Mouse (Mus musculus): Measurements from ENCODE around the gene Rapgef5. TPM values are rescaled to one million over a fixed set of nuclear protein-coding genes. Genes with fewer than 3 reads are reported as not detected.

Gene Rapgef5
- polyA plus RNA-seq, 1 experiment = 50.9 TPM

DNA sequence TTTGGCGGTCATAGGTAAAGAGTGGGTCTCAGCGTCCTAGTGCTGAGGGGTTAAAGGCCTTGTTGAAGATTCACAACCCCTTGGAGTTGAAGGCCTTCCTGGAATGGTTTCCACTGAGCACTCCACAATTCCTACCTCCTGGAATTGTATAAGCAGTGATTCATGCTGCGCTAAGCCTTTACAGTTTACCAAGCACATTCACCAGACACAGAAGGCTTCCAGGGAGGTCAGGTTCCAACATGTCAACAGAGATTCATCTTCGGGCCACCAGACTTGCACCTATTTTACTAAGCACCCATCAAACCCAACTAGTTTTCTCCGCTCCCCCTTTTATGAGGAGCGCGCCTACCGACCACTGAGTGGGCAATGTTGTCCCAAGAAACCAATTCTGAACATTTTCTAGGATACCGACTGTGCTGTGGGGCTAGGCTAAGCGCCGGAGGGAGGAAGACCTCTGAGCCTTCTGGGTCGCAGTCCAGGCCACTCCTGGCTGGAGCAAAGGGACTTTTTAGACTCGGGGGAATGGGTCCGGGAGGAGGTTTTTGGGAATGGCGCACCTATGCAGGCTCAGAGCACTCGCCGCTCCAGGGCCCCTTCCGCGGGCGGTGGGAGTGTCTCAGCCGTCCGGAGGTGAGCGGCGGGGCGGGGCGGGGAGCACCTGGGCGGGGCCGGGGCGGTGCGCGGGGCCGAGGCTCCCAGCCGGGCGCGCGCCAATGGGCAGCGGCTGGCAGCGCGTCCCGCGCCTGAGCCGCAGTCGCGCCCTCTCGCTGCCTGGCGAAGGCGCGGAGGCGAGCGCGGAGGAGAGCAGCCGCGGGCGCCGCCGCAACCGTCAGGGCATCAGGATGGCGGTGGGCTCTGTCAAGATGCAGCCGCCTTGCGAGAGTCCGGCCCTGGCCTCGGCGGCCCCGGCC is 17.2 kb downstream of the Rapgef5 start:
- TF ChIP-seq POLR2A (IDR thresholded peaks at IDR 0.05; ENCODE audit: borderline replicate concordance, extremely low read depth, insufficient read depth, insufficient read length, poor library complexity, severe bottlenecking) = 0 out of 2 replicates have a peak, but pooled peaks have one; percentile 23
- TF ChIP-seq CTCF (IDR thresholded peaks at IDR 0.05; ENCODE audit: borderline replicate concordance, extremely low read depth, insufficient read depth, insufficient read length) = no peak
- DNase-seq (ENCODE audit: low read depth) = peak; percentile 61

DNA sequence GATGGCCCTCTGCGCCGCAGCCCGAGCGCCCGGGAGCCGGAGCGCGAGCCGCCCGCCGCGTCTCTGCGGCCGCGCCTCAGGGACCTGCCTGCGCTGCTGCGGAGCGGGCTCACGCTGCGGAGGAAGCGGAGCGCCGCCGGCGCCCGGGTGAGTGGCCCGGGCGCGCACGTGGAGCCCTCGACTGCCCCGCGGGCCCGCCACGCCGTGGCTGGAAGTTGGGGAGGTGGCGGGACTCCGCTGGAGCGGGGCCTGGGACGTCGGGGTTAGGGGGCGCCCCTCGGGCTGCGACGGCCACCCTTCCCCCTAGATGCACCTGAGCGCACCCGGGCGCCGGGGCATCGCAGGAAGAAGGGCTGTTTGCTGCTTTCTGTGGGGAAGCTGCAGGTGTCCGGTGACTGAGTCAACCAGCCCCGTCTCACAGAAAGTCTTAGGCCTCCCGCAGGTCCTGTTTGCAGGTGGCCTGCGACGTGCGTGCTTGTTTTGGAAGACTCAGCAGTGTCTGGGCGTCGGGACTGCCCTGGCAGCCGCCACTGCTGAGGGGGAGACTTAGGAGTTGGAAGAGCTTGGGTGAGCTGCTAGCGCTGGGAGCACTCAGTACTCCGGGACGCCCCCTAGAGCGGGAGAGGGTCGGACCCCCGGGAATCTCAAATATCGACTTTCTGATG is 17.9 kb downstream of the Rapgef5 start:
- TF ChIP-seq CTCF (IDR thresholded peaks at IDR 0.05; ENCODE audit: borderline replicate concordance, extremely low read depth, insufficient read depth, insufficient read length) (peak; percentile 14; the same call in 1 of the 2 replicates), POLR2A (IDR thresholded peaks at IDR 0.05; ENCODE audit: borderline replicate concordance, extremely low read depth, insufficient read depth, insufficient read length, poor library complexity, severe bottlenecking) (no peak)
- peak; percentile 61 for DNase-seq (ENCODE audit: low read depth)

DNA sequence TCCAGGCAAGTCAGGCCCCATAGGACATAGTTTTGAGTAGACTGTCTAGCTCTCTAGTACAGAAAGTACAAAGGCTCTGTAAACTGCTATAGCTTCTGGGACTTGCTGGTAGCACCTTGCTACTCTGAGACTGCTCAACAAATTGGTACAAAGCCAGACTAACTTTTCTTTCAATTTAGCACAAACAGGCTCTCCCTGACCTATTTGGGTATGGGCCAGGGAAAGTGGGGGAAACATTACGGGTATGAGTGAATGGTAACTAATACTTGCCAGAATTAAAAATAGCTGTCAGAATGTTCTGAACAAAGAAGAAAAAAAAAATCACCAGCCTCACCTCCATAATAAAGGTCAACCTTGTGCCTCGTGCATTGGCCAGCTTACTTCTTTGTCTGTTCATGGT is 24.1 kb downstream of the Rapgef5 start:
- TF ChIP-seq CTCF (IDR thresholded peaks at IDR 0.05; ENCODE audit: borderline replicate concordance, extremely low read depth, insufficient read depth, insufficient read length) (no peak), POLR2A (IDR thresholded peaks at IDR 0.05; ENCODE audit: borderline replicate concordance, extremely low read depth, insufficient read depth, insufficient read length, poor library complexity, severe bottlenecking) (no peak)
- DNase-seq (ENCODE audit: low read depth) = no peak

DNA sequence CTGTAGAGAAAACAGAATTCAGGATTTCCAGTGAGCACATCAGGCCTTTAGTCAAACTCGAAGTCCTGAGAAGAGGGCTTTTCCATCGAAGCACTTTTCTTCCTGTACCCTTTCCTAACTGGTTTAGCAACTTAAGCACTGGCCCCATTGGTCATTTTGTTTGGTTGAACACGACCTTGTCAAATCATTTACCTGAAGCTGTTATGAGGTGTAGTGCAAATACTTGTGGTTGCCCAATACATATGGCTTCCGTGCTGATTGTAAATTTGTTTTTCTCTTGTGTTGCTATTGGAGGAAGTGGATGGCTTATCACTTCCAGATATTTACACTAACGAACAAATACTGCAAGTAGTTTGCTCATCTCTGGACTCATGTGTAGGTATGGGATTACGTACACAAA is 29.0 kb downstream of the Rapgef5 start:
- no peak for DNase-seq (ENCODE audit: low read depth)

DNA sequence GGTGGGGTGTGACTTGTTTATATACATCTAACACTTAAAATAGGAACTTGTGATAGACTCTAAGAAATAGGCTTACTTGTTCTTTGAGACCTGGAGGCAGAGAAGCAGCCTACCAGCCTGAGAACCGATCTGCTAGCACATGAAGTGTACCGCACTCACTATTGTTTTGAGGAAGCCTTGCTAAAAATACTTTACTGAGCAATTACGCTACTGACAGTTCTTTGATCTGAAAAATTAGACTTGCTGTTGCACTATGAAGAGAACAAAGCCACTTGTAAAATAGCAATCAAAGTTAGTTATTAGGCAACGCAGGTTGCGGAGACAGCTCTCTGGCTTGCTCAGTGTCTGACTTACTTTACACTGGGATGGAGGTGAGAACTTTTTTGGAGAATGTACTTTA is 37.1 kb downstream of the Rapgef5 start:
- DNase-seq (ENCODE audit: low read depth) = peak; percentile 12
- TF ChIP-seq POLR2A (IDR thresholded peaks at IDR 0.05; ENCODE audit: borderline replicate concordance, extremely low read depth, insufficient read depth, insufficient read length, poor library complexity, severe bottlenecking) (no peak), CTCF (IDR thresholded peaks at IDR 0.05; ENCODE audit: borderline replicate concordance, extremely low read depth, insufficient read depth, insufficient read length) (no peak)

More for the DNA sequence above, 29.0 kb downstream of the Rapgef5 start:
- TF ChIP-seq POLR2A (IDR thresholded peaks at IDR 0.05; ENCODE audit: borderline replicate concordance, extremely low read depth, insufficient read depth, insufficient read length, poor library complexity, severe bottlenecking) (no peak), CTCF (IDR thresholded peaks at IDR 0.05; ENCODE audit: borderline replicate concordance, extremely low read depth, insufficient read depth, insufficient read length) (no peak)

DNA sequence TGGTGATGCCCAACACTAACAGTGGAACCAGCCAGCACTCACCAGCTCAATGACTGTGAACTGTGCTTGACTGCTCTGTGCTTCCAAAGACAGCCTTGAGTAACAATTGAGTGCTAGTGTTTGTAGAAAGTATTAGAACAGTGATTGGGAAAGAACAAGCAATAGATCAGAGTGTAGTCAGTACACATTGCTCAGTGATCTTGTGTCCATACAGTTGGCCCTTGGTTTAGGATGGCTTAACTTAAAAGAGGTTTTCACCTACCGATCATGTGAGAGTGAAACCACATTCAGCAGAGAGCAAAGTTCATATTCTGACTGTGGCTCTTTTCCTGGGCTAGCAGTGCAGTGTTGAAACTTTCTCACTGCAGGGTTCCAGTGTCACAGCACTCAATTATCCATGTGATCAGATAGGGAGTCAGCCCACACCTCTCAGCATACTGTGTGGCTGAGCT is 38.4 kb downstream of the Rapgef5 start:
- TF ChIP-seq CTCF (IDR thresholded peaks at IDR 0.05; ENCODE audit: borderline replicate concordance, extremely low read depth, insufficient read depth, insufficient read length) (no peak), POLR2A (IDR thresholded peaks at IDR 0.05; ENCODE audit: borderline replicate concordance, extremely low read depth, insufficient read depth, insufficient read length, poor library complexity, severe bottlenecking) (no peak)
- no peak for DNase-seq (ENCODE audit: low read depth)

DNA sequence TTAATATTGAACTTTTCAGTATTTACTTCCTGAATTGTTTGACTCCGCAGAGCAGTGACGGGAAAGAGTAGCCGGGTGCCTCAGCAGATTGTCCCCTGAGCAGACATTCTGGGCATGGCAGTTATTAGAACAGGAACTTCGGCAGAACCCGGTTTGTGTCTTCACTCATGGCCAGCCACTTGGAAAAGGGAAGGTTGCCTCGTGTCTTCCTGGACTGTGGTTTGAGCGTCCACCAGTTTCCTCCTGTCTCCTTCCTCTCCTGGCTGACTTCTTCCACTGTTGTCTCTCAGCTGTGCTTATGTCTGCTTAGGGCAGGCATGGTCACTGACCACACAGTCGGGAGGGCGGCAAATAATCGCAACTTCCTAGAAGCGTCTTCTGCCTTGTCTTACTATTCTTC is 44.2 kb downstream of the Rapgef5 start:
- no peak for DNase-seq (ENCODE audit: low read depth)
- TF ChIP-seq CTCF (IDR thresholded peaks at IDR 0.05; ENCODE audit: borderline replicate concordance, extremely low read depth, insufficient read depth, insufficient read length) (no peak), POLR2A (IDR thresholded peaks at IDR 0.05; ENCODE audit: borderline replicate concordance, extremely low read depth, insufficient read depth, insufficient read length, poor library complexity, severe bottlenecking) (no peak)

DNA sequence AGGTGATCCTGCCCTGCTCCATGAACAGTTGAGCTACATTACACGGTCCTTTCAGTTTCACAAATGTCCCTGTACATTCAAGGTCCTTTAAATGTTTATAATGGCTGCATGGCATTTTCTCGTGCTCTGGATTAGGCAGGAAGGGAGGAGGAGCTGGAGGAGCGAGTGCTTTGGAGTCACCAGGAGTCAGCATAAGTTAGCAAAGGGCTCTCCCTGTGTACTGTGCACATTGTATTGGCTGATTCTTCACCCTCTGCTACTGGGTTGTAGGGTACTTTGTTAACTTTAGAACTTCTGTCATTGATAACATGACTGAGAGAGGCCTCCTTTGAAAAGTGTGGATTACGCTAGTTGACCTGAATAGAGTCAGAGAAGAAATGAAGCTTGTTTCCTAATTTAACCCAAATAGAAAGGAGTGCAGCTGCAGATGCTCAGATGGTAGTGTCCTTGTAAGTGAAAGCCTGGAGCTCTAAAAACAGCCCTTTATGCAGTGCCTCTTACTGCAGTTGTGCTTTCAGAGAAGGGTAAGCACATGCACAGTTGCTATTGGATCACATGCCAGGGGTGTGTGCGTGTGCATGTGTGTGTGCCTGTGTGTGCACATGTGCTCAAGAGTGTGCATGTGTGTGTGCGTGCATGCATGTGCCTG is 45.3 kb downstream of the Rapgef5 start:
- DNase-seq (ENCODE audit: low read depth) = no peak
- TF ChIP-seq POLR2A (IDR thresholded peaks at IDR 0.05; ENCODE audit: borderline replicate concordance, extremely low read depth, insufficient read depth, insufficient read length, poor library complexity, severe bottlenecking) (no peak), CTCF (IDR thresholded peaks at IDR 0.05; ENCODE audit: borderline replicate concordance, extremely low read depth, insufficient read depth, insufficient read length) (no peak)

DNA sequence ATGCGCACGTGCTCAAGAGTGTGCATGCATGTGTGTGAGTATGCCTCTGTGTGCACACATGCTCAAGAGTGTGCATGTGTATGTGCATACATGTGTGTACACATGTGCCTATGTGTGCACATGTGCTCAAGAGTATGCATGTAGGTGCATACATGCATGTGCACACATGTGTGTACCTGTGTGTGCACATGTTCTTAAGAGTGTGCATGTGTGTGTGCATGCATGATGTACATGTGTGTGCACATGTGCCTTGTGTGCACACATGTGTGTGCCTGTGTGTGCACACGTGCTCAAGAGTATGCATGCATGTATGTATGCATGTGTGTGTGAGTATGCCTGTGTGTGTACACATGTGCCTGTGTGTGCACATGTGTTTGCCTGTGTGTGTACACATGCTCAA is 45.8 kb downstream of the Rapgef5 start:
- no peak for DNase-seq (ENCODE audit: low read depth)
- TF ChIP-seq POLR2A (IDR thresholded peaks at IDR 0.05; ENCODE audit: borderline replicate concordance, extremely low read depth, insufficient read depth, insufficient read length, poor library complexity, severe bottlenecking) = no peak
- no peak for TF ChIP-seq CTCF (IDR thresholded peaks at IDR 0.05; ENCODE audit: borderline replicate concordance, extremely low read depth, insufficient read depth, insufficient read length)

DNA sequence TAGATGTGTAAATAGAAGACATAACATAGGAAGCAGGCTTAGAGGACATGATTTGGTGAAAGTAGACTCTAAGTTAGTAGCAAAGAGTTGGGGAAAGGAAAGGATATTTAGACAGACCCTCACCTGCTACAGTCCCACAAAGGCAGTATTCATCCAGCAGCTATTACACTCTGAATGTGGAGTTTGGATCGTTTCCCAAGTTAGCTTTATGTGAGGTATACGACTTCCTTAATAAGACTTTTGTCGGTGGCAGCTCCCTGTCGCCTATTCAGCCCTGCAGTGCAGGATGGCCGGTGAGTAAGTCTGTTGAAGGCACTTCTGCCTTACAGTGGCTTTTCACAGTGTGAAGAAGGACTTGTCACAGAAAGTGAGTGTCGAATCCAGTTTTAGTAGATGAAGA is 47.6 kb downstream of the Rapgef5 start:
- TF ChIP-seq POLR2A (IDR thresholded peaks at IDR 0.05; ENCODE audit: borderline replicate concordance, extremely low read depth, insufficient read depth, insufficient read length, poor library complexity, severe bottlenecking) (no peak), CTCF (IDR thresholded peaks at IDR 0.05; ENCODE audit: borderline replicate concordance, extremely low read depth, insufficient read depth, insufficient read length) (no peak)
- no peak for DNase-seq (ENCODE audit: low read depth)

DNA sequence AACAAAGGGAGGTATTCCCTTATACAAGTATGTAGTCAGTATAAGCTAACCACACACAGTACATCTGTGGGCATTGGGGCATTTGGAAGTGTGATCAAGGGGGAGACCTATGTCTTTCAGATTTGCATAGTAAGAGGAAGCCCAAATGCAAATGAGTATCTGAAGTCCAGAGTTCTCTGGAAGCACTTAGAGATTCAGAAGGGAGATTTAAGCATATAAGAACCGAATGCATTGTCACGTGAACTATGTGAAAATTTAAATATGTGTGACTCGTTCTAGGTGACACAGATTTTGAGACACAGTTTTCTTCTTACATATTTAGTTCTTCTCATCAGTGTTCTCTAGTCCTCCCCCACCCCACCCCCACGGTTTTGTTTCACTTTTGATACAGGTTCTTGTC is 50.0 kb downstream of the Rapgef5 start:
- TF ChIP-seq CTCF (IDR thresholded peaks at IDR 0.05; ENCODE audit: borderline replicate concordance, extremely low read depth, insufficient read depth, insufficient read length) = no peak
- TF ChIP-seq POLR2A (IDR thresholded peaks at IDR 0.05; ENCODE audit: borderline replicate concordance, extremely low read depth, insufficient read depth, insufficient read length, poor library complexity, severe bottlenecking) = no peak
- no peak for DNase-seq (ENCODE audit: low read depth)

All from brain, embryonic 14.5 days (tissue).